Mouse (Mus musculus) liver, embryonic 12.5 days (tissue): Measurements from ENCODE around the gene Ddias. TPM values are rescaled to one million over a fixed set of nuclear protein-coding genes. Genes with fewer than 3 reads are reported as not detected.

Experiments
- ATAC-seq: fragments of 200-750 bp; cut with Nextera tagmentation; 2 replicates; pipeline ENCODE4 v1.8.0; 2017; ENCODE audit warnings: moderate number of reproducible peaks, mild to moderate bottlenecking, moderate library complexity
- H3K27ac ChIP-seq: fragments of 300-500 bp; sonication (generic); 2 replicates; pipeline ENCODE4 v1.5.1; 2016; ENCODE audit warnings: mild to moderate bottlenecking
- H3K27me3 ChIP-seq: fragments of 300-500 bp; sonication (generic); replicated peaks from 2 replicates; pipeline ENCODE4 v1.6.1; 2016; ENCODE audit warnings: mild to moderate bottlenecking, moderate library complexity
- H3K36me3 ChIP-seq: fragments of 300-500 bp; sonication (generic); 2 replicates; pipeline ENCODE4 v1.6.1; 2016; ENCODE audit warnings: mild to moderate bottlenecking, moderate library complexity
- H3K4me1 ChIP-seq: fragments of 300-500 bp; sonication (generic); 2 replicates; pipeline ENCODE4 v1.6.1; 2016
- H3K4me2 ChIP-seq: fragments of 300-500 bp; sonication (generic); 2 replicates; pipeline ENCODE4 v1.6.1; 2016; ENCODE audit warnings: mild to moderate bottlenecking, moderate library complexity
- H3K4me3 ChIP-seq: fragments of 300-500 bp; sonication (generic); 2 replicates; pipeline ENCODE4 v1.5.1; 2016; ENCODE audit warnings: mild to moderate bottlenecking, moderate library complexity
- H3K9ac ChIP-seq: fragments of 300-500 bp; sonication (generic); 2 replicates; pipeline ENCODE4 v1.6.1; 2016; ENCODE audit warnings: mild to moderate bottlenecking, moderate library complexity
- H3K9me3 ChIP-seq: fragments of 300-500 bp; sonication (generic); replicated peaks from 2 replicates; pipeline ENCODE4 v1.6.1; 2016; ENCODE audit warnings: mild to moderate bottlenecking, moderate library complexity
- WGBS: fragments of 180-500 bp; shearing (Covaris S2); methylation state at CpG from one replicate; pipeline ENCODE4 v1.1.7; 2016; ENCODE audit not compliant: insufficient replicate concordance; 5-methylcytosine and 5-hydroxymethylcytosine counted together
- polyA plus RNA-seq: library from polyadenylated mRNA; unstranded; fragments of >200 nt; fragmentation: Nextera tagmentation; extraction: Ambion mirVana; gene quantifications from 2 replicates; pipeline ENCODE4 v1.2.1, GENCODE M21; 2016

Gene Ddias
- polyA plus RNA-seq, 1 experiment from 2014 or later, result 15.5 TPM

DNA sequence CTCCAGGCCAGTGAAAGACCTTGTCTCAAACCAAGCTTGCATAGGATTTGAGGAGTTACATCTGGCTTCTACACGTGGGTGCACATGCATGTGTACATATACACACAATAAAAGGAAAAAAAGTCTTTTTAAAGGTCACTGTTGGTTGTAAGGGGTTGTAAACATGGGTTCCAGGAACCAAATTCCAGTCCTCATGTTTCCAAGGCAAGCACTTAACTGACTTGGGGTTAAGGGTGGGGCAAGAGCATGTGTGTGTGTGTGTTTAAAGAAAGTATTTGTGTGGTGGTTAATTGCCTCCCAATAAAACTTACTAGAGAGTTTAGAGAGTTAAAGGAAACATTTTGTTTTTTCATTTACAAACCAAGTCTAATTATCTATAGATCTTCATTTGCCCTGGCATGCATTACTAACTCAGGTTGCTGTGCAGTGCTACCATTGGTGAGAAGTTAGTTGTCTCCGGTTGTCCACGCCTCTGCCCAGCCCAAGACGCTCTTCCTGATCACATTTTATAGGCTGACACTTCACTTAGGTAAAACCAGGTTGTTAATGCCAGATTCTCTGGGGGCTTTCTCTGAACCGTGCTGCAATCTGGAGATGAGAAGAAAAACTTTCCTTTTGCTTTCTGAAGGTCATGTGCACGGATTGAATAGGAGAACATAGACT, 11.1 kb upstream of the Ddias start:
- 73% methylated on average over 6 of the region's 6 CpGs for WGBS
- no peak for ATAC-seq
- Histone ChIP-seq H3K4me3 (no peak overlapping the region), H3K9ac (peak overlapping the region; percentile 1; the same call in 1 of the 2 replicates), H3K9me3 (no peaks in the 10 kb centered on the region), H3K36me3 (peaks cover 32% of the 10 kb centered on the region), H3K4me2 (peak overlapping the region; percentile 54), H3K27me3 (no peaks in the 10 kb centered on the region), H3K27ac (peak overlapping the region; percentile 88), H3K4me1 (peaks cover 86% of the 10 kb centered on the region)

- ATAC-seq, result peak; percentile 84
- H3K4me3 ChIP-seq, result no peak overlapping the region
- H3K4me1 ChIP-seq, result peaks cover 91% of the 10 kb centered on the region
- peaks cover 25% of the 10 kb centered on the region; the same call in 1 of the 2 replicates for H3K36me3 ChIP-seq
- no peak overlapping the region; the same call in 1 of the 2 replicates for H3K9ac ChIP-seq
- H3K4me2 ChIP-seq, result peak overlapping the region; percentile 54
- no peaks in the 10 kb centered on the region for H3K27me3 ChIP-seq
- no peaks in the 10 kb centered on the region for H3K9me3 ChIP-seq
- H3K27ac ChIP-seq, result peak overlapping the region; percentile 88
- 36% methylated on average over 9 of the region's 9 CpGs for WGBS
Measured at GRCm38 (mm10) chr7:92883850-92884716, 10.0 kb upstream of the Ddias start.

DNA sequence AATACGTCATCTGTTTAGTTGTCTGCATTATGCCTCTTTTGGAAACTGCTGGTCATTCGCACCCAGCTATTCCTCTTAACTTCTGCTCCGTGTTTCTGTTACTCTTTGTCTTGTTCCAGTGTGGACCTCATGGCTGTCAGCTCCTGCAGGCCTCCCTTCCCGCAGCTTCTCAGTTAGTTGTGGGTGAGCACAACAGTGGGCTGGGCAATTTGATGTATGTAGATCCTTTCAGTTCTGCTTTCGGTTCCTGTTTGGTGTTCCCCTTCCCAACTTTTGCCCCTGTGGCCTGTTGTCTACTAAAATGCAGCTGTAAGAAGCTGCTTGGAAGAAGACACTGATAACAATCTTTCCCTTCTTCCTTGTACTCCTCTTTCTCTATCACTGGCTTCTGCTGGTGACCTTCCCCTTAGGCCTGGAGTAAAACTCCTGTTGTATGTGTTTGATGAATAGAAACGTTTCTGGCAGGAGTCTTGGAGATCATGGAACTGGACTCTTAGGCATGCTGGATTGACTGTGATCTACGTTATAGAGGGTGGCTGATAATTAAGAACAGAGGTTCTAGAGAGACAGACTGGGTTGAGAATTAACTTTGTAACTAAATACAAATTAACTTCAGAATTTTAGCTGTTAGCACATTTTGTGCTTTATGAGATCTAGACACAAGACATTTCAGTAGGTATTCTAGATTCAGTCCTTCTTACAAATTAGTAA, 4.7 kb upstream of the Ddias start:
- H3K9ac ChIP-seq, result 0 out of 2 replicates have a peak overlapping the region, but pooled peaks have one; percentile 40
- 0 out of 2 replicates have a peak, but pooled peaks cover 7% of the 10 kb centered on the region for H3K36me3 ChIP-seq
- no peaks in the 10 kb centered on the region for H3K9me3 ChIP-seq
- no peak overlapping the region; the same call in 1 of the 2 replicates for H3K4me3 ChIP-seq
- no peaks in the 10 kb centered on the region for H3K27me3 ChIP-seq
- ATAC-seq, result no peak
- peaks cover 72% of the 10 kb centered on the region for H3K4me1 ChIP-seq
- peak overlapping the region; percentile 86 for H3K4me2 ChIP-seq
- WGBS, result 41% methylated on average over 7 of the region's 7 CpGs
- peak overlapping the region; percentile 46 for H3K27ac ChIP-seq

- Histone ChIP-seq H3K9me3 (no peaks in the 10 kb centered on the region), H3K4me1 (peaks cover 71% of the 10 kb centered on the region), H3K27ac (peak overlapping the region; percentile 98), H3K27me3 (no peaks in the 10 kb centered on the region), H3K9ac (peak overlapping the region; percentile 89), H3K4me2 (peak overlapping the region; percentile 86), H3K4me3 (peak overlapping the region; percentile 70), H3K36me3 (peaks cover 10% of the 10 kb centered on the region)
- WGBS, result 13% methylated on average over 7 of the region's 7 CpGs
- no peak for ATAC-seq
Measured at GRCm38 (mm10) chr7:92876538-92876937, 2.5 kb upstream of the Ddias start.

- no peaks in the 10 kb centered on the region for H3K9me3 ChIP-seq
- H3K4me3 ChIP-seq, result peak overlapping the region; percentile 70
- H3K9ac ChIP-seq, result peak overlapping the region; percentile 89
- peaks cover 15% of the 10 kb centered on the region for H3K36me3 ChIP-seq
- peak overlapping the region; percentile 86 for H3K4me2 ChIP-seq
- no peak for ATAC-seq
- H3K4me1 ChIP-seq, result peaks cover 70% of the 10 kb centered on the region
- H3K27me3 ChIP-seq, result no peaks in the 10 kb centered on the region
- peak overlapping the region; percentile 98 for H3K27ac ChIP-seq
- 24% methylated on average over 3 of the region's 3 CpGs for WGBS
Measured at GRCm38 (mm10) chr7:92876066-92876465, 2.0 kb upstream of the Ddias start.

- H3K36me3 ChIP-seq, result peaks cover 17% of the 10 kb centered on the region
- H3K9ac ChIP-seq, result peak overlapping the region; percentile 89
- peak; percentile 92 for ATAC-seq
- peak overlapping the region; percentile 98 for H3K27ac ChIP-seq
- H3K4me3 ChIP-seq, result peak overlapping the region; percentile 70
- under 1% methylated on average over 29 of the region's 29 CpGs for WGBS
- no peaks in the 10 kb centered on the region for H3K9me3 ChIP-seq
- H3K4me2 ChIP-seq, result peak overlapping the region; percentile 86
- peaks cover 65% of the 10 kb centered on the region for H3K4me1 ChIP-seq
- H3K27me3 ChIP-seq, result no peaks in the 10 kb centered on the region
Measured at GRCm38 (mm10) chr7:92874761-92875408, 838 bp upstream of the Ddias start.

- Histone ChIP-seq H3K36me3 (peaks cover 32% of the 10 kb centered on the region), H3K4me2 (0 out of 2 replicates have a peak overlapping the region, but pooled peaks have one; percentile 86), H3K27me3 (no peaks in the 10 kb centered on the region), H3K27ac (no peak overlapping the region), H3K4me3 (no peak overlapping the region), H3K9ac (no peak overlapping the region), H3K4me1 (peaks cover 33% of the 10 kb centered on the region), H3K9me3 (no peaks in the 10 kb centered on the region)
- ATAC-seq, result no peak
- 67% methylated on average over 4 of the region's 4 CpGs for WGBS
Measured at GRCm38 (mm10) chr7:92871596-92871995, 2.5 kb downstream of the Ddias start.

DNA sequence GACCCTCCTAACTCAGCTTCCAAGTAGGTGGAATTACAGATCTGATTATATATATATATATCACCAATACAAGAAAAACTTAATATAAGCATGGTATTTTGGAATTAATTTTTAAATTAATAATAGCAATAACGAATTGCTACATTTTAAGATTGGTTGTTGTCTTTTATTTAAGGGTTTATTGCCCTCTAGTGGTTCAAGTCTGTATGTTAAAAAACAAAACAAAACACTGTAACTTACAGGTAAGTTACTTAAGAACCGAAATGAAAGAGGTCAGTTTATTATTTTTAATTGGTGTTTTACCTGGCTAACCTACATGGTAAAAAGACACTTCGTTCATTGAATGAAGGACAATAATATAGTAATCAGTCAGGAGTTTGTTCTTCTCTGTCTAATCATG, 3.9 kb downstream of the Ddias start:
- H3K4me3 ChIP-seq, result no peak overlapping the region
- H3K4me1 ChIP-seq, result peaks cover 24% of the 10 kb centered on the region
- H3K9ac ChIP-seq, result no peak overlapping the region
- no peak overlapping the region for H3K27ac ChIP-seq
- H3K27me3 ChIP-seq, result no peaks in the 10 kb centered on the region
- WGBS, result 69% methylated on average over 3 of the region's 3 CpGs
- ATAC-seq, result no peak
- no peaks in the 10 kb centered on the region for H3K9me3 ChIP-seq
- no peak overlapping the region for H3K4me2 ChIP-seq
- H3K36me3 ChIP-seq, result peaks cover 42% of the 10 kb centered on the region

GRCm38 (mm10) chr7:92866526-92866925, 7.5 kb downstream of the Ddias start:
- Histone ChIP-seq H3K4me2 (no peak overlapping the region), H3K9me3 (no peaks in the 10 kb centered on the region), H3K4me1 (peaks cover 4% of the 10 kb centered on the region; the same call in 1 of the 2 replicates), H3K4me3 (no peak overlapping the region), H3K27me3 (no peaks in the 10 kb centered on the region), H3K36me3 (peaks cover 60% of the 10 kb centered on the region), H3K27ac (no peak overlapping the region), H3K9ac (no peak overlapping the region)
- 30% methylated on average over 2 of the region's 2 CpGs for WGBS
- ATAC-seq, result no peak

DNA sequence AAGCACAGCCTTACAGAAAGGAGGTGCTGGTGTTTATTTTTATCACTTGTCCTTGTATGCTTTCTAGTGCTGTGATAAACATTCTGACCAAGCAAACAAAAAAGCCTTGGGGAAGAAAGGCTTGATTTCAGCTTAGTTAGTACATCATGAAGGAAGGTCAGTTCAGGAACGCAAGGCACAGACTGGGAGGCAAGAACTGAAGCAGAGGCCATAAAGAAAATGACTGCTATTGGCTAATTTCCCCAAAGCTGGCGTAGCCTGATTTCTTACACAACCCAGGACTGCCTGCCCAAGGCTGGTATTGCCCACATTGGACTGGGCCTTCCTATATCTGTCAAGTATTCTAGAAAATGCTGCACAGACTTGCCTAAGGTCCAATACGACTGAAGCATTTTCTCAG, 25.8 kb downstream of the Ddias start:
- ATAC-seq, result no peak

GRCm38 (mm10) chr7:92842254-92842653, 31.8 kb downstream of the Ddias start:
- H3K4me1 ChIP-seq, result no peaks in the 10 kb centered on the region

More for the DNA sequence above, 25.8 kb downstream of the Ddias start:
- Histone ChIP-seq H3K4me3 (no peak overlapping the region), H3K9ac (no peak overlapping the region), H3K4me1 (no peaks in the 10 kb centered on the region), H3K27me3 (no peaks in the 10 kb centered on the region), H3K36me3 (no peaks in the 10 kb centered on the region), H3K4me2 (no peak overlapping the region), H3K27ac (no peak overlapping the region), H3K9me3 (no peaks in the 10 kb centered on the region)
- WGBS, result 70% methylated on average over 3 of the region's 3 CpGs

More at GRCm38 (mm10) chr7:92842254-92842653, 31.8 kb downstream of the Ddias start:
- no peak for ATAC-seq
- Histone ChIP-seq H3K27me3 (no peaks in the 10 kb centered on the region), H3K9me3 (no peaks in the 10 kb centered on the region), H3K27ac (no peak overlapping the region), H3K36me3 (no peaks in the 10 kb centered on the region), H3K4me3 (no peak overlapping the region), H3K4me2 (no peak overlapping the region), H3K9ac (no peak overlapping the region)
- WGBS, result 54% methylated on average over 2 of the region's 2 CpGs
